Mouse (Mus musculus) cerebellum, adult 9-10 months (tissue): ENCODE data around the gene Rdh16f1.

Experiments
- DNase-seq: peaks from one replicate; pipeline ENCODE4 v3.0.0; 2022

Gene Rdh16f1

GRCm38 (mm10) chr10:127759181-127760110 lies at the start of gene Rdh16f1, which contains the start of gene Rdh1:
Gene Rdh16f1 (plus strand): TSS chr10:127759787.
Gene Rdh1 (plus strand): TSS chr10:127759721.
- no peak for DNase-seq

DNA sequence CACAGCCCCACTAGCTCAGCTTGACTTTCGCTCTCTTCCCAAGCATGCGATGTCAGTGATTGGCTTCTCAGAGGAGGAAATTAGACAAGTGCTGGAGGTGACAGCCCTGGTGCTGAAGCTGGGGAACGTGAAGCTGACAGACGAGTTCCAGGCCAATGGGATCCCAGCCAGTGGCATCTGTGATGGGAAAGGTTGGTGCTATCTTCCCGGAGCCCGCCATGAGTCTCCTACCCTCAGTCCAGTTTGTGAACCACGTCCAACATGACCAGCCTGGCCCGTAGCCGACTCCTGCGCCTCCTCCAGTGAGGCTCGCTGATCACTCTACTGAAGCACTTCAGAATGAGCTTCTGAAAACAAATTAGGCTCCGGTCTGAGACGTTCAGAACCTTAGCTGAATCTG lies 49.3 kb upstream of the Rdh16f1 start:
- no peak for DNase-seq

DNA sequence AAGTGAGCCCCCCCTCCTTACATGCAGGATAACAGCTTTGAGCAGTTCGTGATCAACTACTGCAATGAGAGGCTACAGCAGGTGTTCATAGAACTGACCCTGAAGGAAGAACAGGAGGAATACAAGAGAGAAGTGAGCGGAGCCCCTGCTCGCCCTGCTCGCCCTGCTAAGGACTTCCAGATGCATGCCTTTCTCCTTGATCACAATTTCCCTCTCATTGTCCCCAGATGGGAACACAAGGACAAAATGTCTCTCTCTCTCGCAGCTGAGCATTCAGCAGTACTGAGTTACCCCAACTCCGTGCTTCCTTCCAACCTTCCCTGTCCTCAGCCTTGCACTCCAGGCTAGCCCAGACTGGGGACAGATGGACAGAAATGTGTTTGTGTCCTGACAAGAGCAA lies 46.9 kb upstream of the Rdh16f1 start:
- no peak for DNase-seq

GRCm38 (mm10) chr10:127721671-127722418 lies 37.7 kb upstream of the Rdh16f1 start:
- DNase-seq = no peak

- DNase-seq = no peak
Measured at GRCm38 (mm10) chr10:127724178-127724577, 35.4 kb upstream of the Rdh16f1 start, which contains the start of gene Tac2. Gene Tac2 (plus strand): TSS chr10:127724478.

DNA sequence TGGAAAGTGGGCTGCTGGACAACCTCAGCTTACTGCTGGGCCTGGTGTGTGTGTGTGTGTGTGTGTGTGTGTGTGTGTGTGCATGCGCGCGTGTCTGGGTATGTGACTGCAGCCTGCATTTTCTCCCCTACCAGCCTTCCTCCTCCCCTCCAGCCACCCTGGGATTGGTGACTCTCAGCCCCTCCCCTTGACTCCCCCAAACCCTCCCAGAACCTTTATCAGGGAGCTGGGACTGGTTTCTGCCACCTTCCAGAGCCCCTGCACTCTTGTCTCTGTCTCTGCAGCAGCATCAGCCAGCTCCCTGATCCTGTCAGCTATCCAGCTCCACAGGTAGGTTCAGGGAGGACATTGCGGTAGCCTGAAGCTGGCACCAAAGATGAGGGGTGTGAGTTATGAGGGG lies 34.5 kb upstream of the Rdh16f1 start:
- DNase-seq = no peak

- no peak for DNase-seq
Measured at GRCm38 (mm10) chr10:127728437-127728836, 31.1 kb upstream of the Rdh16f1 start.

GRCm38 (mm10) chr10:127730285-127730932 lies 29.2 kb upstream of the Rdh16f1 start:
- no peak for DNase-seq

- no peak for DNase-seq
Measured at GRCm38 (mm10) chr10:127730933-127731310, 28.7 kb upstream of the Rdh16f1 start.

- DNase-seq = no peak
Measured at GRCm38 (mm10) chr10:127731397-127731796, 28.2 kb upstream of the Rdh16f1 start.

GRCm38 (mm10) chr10:127734434-127734833 lies 25.2 kb upstream of the Rdh16f1 start:
- DNase-seq = no peak

DNA sequence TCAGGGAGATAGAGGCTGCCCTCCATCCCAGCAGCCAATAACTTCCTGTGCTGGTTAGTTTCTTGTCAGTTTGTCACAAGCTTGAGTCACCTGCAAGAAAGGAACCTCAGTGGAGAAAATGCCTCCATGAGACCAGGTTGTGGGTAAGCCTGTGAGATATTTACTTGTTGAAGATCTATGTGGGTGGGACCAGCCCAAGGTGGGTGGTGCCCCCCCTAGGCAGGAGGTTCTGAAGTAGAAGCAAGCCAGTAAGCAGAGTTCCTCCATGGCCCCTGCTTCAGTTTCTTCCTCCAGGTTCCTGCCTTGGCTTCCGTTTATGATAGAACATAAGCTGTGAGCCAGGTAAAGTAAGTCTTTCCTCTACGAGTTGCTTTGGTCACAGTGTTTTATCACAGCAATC lies 23.3 kb upstream of the Rdh16f1 start:
- DNase-seq = no peak

DNA sequence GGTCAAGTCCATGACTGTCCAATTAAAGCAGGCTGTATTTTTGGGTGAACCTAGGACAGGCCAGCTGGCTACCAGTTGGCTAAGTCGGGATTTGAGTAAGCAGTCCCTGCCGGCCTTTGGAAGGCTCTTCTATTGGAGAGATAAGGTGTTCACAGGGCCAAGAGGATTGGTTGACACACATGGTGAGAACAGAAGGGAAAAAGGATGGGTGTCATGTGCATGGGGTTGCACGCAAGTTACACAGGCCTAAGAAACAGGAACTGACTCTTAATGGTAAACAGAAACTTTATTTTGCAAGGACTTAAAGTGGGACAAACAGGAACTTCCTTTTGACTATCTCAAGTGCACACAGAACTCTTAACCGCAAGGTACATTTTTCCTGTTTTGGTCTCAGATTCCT lies 22.7 kb upstream of the Rdh16f1 start:
- DNase-seq = no peak

- DNase-seq = no peak
Measured at GRCm38 (mm10) chr10:127737552-127737951, 22.0 kb upstream of the Rdh16f1 start.

DNA sequence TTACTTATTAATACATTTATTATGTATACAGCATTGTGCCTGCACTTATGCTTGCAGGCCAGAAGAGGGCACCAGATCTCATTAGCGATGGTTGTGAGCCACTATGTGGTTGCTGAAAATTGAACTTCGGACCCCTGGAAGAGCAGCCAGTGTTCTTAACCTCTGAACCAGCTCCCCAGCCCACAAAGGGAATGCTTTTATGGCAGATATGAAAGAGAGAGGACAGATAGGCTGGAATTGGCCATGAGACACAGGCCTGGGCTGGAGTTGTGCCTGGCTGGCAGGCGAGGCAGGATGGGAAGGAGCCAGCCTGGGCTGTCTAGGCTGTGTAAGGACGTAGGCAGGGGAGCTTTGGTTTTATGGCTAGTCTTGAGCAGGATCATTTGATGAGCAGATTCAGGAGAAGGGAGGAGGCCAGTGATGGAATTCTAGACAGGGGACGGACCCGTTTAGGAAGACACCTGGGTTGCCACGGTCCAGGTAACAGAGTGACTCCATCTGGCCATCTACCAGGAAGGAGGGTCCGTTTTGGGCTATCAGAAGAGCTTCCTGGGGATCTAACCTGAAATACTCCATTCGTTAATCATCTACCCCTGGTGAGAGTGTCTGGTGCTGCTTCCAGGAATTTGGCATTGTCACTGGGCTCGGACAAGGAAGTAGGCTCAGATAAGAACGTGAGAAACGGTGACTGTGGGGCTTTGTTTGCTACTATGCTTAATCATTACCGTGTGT lies 21.3 kb upstream of the Rdh16f1 start:
- peak; percentile 18 for DNase-seq

DNA sequence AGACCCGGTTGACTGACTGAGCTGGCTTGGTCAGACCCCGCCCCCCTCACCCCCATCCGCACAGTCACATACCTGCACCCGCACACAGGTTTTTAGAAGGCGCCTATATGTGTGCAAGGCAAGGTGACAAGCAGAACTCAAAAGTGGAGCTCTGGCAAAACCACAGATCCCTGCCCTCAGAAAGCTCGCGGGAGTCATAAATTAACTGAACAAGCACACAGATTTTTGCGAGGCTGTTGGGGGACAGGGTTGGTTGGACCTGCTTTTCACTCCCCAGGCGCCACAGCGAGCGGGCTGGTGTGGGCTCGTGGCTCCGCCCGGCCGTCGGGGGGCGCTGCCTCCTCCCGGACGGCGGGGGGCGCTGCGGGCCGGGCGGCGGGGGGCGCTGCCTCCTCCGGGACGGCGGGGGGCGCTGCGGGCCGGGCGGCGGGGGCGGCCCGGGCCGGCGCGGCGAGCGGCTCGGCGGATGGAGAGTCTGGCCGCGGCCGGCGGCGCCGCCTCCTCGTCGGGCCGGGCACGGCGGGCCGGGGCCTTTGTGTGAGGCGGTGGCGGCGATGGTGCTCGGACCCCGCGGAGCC lies 20.4 kb upstream of the Rdh16f1 start, which contains the start of gene Zbtb39:
Gene Zbtb39, plus strand, starts transcription at position 456 of the 578 bp plus-strand sequence.
- DNase-seq = peak; percentile 65

DNA sequence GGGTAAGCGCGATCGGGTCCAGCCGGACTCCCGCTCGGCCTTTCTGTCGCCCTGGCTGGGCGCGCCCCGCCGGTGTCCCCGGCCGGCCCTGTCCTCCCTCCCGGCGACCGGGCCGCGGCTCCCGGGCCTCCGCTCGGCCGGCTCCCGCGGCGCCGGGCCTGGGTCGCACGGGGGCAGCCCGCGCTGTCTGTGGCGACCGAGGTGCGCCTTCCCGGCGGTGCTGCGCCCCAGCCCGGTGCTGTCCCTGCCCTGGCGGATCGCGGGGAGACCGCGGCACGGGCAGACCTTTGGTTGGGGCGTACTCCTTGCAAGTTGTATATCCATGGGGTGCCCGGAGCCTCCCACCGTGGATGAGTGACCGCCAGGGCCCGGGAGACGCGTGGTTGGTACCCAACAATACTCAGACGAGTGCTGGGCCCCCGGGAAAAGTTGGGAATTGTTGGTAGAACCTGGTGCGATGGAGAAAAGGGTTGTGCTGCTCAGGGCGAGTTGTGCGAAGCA lies 19.9 kb upstream of the Rdh16f1 start:
- DNase-seq = no peak

DNA sequence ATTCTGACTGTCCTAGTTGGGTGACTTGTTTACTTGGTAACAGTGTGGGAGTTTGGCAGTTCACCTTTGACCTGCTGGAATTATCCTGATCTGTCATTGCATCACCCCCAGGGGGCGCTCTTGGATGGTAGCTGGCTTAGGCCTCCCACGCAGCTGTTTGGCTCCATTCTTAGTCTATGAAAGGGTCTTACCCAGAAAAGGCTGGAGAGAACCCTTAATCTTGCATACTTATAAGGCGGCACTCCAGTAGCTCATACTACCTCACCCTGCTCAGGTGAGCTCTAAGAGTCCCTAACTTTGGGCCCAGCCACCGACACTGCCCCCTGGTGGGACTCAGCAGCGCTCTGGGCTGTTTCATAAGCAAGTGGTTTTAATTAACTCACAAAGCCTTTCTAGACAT lies 14.9 kb upstream of the Rdh16f1 start:
- no peak for DNase-seq

DNA sequence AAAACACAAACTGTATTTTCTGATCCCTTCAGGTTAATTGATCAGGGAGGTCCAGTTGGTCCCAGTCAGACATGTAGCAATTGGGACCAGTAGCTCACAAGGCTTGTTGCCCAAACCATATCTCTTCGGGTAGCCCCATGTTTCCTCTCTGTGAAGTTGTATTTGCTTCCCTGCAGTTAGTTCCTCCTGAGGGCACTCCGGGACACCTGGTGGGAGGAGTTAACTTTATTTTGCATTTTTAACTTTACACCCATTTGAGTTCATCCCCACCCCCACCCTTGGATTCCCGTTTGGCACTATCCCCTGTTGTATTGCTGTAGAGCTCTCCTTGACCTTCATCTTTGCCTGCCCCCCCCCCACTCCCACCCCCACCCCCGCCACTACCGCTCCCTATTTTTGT lies 13.7 kb upstream of the Rdh16f1 start:
- no peak for DNase-seq

DNA sequence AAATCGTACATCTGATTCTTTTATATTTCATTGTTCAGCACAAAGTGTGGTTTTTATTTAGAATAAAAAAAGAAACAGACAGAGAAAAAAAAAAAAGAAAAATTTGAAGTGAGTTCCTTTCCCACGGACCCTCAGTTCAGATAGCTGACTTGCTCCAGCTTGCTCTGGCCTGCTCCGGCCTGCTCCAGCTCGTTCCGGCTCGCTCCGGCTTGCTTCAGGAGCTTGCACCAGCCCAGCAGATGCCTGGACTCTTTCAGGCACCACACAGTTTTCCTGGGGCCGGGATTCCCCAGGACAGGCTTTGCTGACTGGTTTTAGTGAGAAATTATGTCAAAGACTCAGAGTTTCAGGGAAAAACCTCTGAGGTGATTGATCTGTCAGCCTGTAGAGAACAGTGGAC lies 12.3 kb upstream of the Rdh16f1 start:
- no peak for DNase-seq

- no peak for DNase-seq
Measured at GRCm38 (mm10) chr10:127748847-127749612, 10.6 kb upstream of the Rdh16f1 start.
